Mouse (Mus musculus): ENCODE data around the gene Mnd1. TPM values are rescaled to one million over a fixed set of nuclear protein-coding genes. Genes with fewer than 3 reads are reported as not detected.

Mnd1 gene
- polyA plus RNA-seq (2016; fragmentation: Nextera tagmentation; extraction: Ambion mirVana): 5.7 and 7.2 TPM in 2 replicates

DNA sequence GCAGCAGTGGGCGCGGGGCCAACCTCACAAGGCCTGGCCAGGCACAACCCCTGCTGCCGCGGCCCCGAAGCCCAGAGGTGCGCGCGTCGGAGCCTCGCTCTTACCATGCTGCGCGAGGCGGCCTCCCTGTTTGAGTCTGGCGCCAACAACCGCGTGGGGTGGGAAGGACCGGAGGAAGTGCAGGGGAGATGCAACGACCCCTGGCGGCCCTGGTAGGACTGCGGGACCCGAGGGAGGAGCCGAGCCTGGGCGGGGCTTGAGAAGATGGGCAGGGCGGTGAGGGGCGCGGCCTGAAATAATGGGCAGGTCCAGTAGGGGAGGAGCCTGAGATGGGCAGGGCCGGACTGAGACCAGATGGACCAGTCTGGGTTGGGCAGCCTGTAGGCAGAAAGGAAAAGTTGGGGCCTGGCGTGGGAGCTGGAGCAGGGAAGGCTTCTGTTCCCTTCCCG, at the start of gene Mnd1:
Mnd1 (minus strand) TSS at position 229 of the 449 bp plus-strand sequence.
- peak; percentile 99 for ATAC-seq (ENCODE audit: low FRiP score, low read depth)
- H3K27ac ChIP-seq (replicated peaks): no peak within 1 kb of the TSS
- peak within 1 kb of the TSS; percentile 60 for H3K9ac ChIP-seq (replicated peaks)
- no peaks in the 10 kb centered on the region for H3K9me3 ChIP-seq
- H3K4me3 ChIP-seq: peak within 1 kb of the TSS; percentile 48
- H3K27me3 ChIP-seq: no peaks in the 10 kb centered on the region
- 1% methylated on average over 29 of the region's 29 CpGs for WGBS
- peak within 1 kb of the TSS; percentile 93 for H3K4me2 ChIP-seq (replicated peaks)
- H3K36me3 ChIP-seq: peaks cover 21% of the 10 kb centered on the region
- peaks cover 6% of the 10 kb centered on the region; the same call in 1 of the 2 replicates for H3K4me1 ChIP-seq

DNA sequence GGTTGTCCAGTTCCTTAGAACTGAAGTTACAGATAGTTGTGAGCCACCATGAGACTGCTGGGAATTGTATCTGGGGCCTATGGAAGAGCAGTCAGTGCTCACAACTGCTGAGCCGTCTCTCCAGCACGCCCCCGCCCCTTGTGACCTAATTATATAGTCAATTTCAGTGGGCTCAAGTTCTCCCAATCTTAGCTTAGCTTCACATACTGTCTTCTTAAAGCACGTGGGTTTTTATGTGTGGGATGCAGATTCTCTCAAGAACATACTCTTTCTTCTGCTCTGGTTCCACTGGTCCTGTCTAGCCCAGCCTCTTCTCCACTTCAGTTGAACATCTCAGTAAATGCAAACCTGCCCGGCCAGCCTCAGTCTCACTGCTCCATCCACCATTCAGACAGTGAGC, 49.1 kb upstream of the Mnd1 start:
- no peak overlapping the region for H3K9ac ChIP-seq (replicated peaks)
- H3K4me3 ChIP-seq: no peak overlapping the region
- no peaks in the 10 kb centered on the region for H3K9me3 ChIP-seq
- WGBS: 92% methylated on average over 5 of the region's 5 CpGs
- ATAC-seq (ENCODE audit: low FRiP score, low read depth): no peak
- H3K4me1 ChIP-seq: peaks cover 14% of the 10 kb centered on the region
- no peak overlapping the region for H3K27ac ChIP-seq (replicated peaks)
- peaks cover 70% of the 10 kb centered on the region for H3K36me3 ChIP-seq
- no peaks in the 10 kb centered on the region for H3K27me3 ChIP-seq
- H3K4me2 ChIP-seq (replicated peaks): no peak overlapping the region

DNA sequence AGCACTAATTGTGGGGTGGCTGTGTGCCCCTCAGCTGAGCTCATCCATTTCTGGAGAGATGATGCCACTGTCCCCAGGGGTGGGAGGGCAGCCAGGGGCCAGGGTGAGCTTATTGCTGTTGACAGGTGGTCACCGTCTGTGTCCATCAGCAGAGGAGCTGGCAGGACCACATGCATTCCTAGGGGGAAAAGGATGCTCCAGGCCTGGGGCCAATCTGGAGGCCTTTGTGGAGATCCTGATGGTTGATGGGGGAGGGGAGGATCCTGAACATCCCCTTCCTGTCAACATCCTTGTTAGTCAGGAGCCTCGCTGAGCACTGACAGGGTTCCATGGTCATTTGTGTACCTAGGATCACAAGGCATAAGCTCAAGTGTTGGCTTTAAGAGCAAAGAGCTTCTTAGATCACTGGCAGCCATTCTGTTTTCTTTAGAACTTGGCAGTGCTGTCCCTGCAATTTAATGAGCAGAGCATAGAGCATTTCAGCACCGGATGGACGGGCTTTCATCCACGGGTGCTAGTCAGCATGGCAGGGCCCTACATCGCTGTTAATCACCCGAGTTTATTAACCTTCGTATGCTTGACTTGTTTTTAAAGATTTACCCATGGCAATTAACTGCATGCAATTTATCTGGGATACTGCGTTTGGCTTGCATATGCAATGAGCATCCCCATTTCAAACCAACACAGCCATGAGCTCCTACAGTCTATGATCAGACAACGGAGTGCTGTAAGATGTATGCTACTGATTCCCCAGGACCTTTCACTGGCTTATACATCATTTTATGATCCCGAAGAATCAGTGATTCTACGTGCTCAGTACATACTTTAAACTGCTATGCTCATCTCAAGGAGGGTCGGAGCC, 45.2 kb upstream of the Mnd1 start:
- no peaks in the 10 kb centered on the region for H3K27me3 ChIP-seq
- H3K9ac ChIP-seq (replicated peaks): no peak overlapping the region
- no peaks in the 10 kb centered on the region for H3K9me3 ChIP-seq
- H3K27ac ChIP-seq (replicated peaks): peak overlapping the region; percentile 64
- H3K4me2 ChIP-seq (replicated peaks): no peak overlapping the region
- ATAC-seq (ENCODE audit: low FRiP score, low read depth): peak; percentile 64; the same call in 1 of the 2 replicates
- H3K4me3 ChIP-seq: no peak overlapping the region
- 76% methylated on average over 13 of the region's 13 CpGs for WGBS
- H3K36me3 ChIP-seq: peaks cover 49% of the 10 kb centered on the region
- H3K4me1 ChIP-seq: peaks cover 14% of the 10 kb centered on the region

DNA sequence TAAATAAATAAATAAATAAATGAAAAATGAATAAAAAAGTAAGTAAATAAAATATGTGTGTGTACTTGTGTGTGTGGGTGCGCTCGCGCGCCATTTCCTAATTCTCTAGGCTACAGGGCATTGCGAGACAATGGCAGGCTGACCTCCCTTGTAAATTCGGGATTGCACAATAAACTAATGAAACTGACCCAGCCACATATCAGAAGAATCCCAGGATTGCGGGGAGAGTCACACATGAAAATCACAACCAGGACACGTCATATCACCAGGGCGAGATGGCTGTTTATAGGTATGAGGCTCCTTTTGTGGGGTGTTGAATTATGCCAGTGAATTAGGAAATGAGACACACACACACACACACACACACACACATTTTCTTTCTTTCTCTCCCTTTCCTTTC, 43.9 kb upstream of the Mnd1 start:
- no peak overlapping the region for H3K4me2 ChIP-seq (replicated peaks)
- H3K9me3 ChIP-seq: no peaks in the 10 kb centered on the region
- H3K36me3 ChIP-seq: peaks cover 44% of the 10 kb centered on the region
- no peak overlapping the region for H3K27ac ChIP-seq (replicated peaks)
- H3K27me3 ChIP-seq: no peaks in the 10 kb centered on the region
- H3K4me3 ChIP-seq: no peak overlapping the region
- ATAC-seq (ENCODE audit: low FRiP score, low read depth): no peak
- H3K4me1 ChIP-seq: peaks cover 14% of the 10 kb centered on the region
- 94% methylated on average over 9 of the region's 9 CpGs for WGBS
- no peak overlapping the region for H3K9ac ChIP-seq (replicated peaks)

DNA sequence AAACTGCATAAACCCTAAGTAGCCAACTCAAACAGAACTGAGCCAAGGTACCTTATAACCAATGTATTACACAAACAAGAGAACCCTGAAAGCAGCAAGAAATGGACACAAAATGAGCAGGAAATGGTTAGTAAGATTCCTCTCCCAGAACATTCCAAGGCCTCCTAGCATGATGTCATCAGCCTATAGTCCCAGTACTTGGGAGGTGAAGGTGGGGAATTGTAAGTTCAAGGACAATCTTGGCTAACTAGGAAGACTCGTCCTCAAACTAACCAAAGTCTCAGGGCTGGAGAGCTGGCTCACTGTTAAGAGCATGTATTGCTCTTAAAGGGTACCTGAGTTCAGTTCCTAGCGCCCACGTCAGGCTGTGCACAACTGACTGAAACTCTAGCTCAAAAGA, 42.6 kb upstream of the Mnd1 start:
- Histone ChIP-seq H3K27me3 (no peaks in the 10 kb centered on the region), H3K27ac (replicated peaks) (no peak overlapping the region), H3K9me3 (no peaks in the 10 kb centered on the region), H3K4me1 (peaks cover 18% of the 10 kb centered on the region), H3K36me3 (peaks cover 51% of the 10 kb centered on the region), H3K4me3 (no peak overlapping the region), H3K9ac (replicated peaks) (no peak overlapping the region), H3K4me2 (replicated peaks) (no peak overlapping the region)
- no peak for ATAC-seq (ENCODE audit: low FRiP score, low read depth)
- WGBS: 93% methylated on average over 3 of the region's 3 CpGs

DNA sequence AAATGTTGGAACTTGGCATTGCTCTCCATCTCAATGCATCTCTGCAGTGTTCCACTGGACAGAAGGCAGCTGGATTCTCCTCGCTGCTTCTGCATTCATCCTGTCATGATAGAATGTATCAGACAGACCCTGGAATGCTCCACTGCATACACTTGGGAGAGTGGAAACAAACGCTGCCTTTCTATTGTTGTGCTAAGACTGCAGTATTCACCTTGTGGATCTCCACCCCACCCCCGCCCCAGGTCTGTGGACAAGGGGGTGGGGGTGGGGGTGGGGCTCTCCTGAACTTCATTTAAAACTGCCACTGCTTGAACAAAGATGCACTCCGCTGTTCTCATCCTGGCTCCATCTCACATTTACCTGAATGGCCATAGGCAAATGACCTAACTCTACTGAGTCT, 38.3 kb upstream of the Mnd1 start:
- 61% methylated on average over 4 of the region's 4 CpGs for WGBS
- no peak overlapping the region for H3K27ac ChIP-seq (replicated peaks)
- no peak overlapping the region for H3K4me2 ChIP-seq (replicated peaks)
- ATAC-seq (ENCODE audit: low FRiP score, low read depth): no peak
- H3K36me3 ChIP-seq: peaks cover 74% of the 10 kb centered on the region
- H3K4me3 ChIP-seq: no peak overlapping the region
- peaks cover 15% of the 10 kb centered on the region for H3K27me3 ChIP-seq
- H3K9ac ChIP-seq (replicated peaks): no peak overlapping the region
- peaks cover 19% of the 10 kb centered on the region for H3K4me1 ChIP-seq
- no peaks in the 10 kb centered on the region for H3K9me3 ChIP-seq

DNA sequence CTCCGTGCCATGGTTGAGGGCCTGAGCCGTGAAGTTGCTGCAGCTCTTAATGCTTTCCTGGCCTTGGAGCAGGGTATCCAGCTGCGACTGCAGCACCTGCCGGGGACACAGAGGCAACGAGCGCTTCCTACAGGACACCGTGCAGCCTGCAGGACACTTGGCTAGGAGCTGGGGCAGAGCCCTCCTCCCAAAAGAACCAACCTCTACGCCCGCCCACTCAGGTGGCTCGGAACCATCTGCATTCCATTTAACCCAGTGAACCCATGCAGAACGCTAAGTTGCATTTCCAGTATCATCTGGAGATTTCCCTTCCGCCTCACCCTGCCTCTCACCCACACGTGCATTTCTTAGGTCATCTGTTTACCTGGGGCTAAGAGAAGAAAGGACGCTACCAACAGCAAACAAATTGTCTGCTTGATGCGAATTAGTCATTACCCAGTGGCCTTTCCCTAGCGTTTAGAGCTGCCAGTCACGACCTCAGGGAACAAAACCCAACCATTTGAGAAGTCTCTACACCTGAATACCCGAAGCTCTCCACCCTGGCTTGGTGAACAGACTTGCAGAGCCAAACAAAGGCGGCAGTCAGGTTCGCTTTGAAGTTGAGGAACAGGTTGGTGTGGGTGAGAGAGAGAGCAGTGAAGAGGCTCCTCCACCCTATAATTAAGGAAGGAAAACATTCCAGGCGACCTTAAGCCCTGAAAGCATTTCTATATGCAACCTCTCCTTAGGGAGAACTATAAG, 35.7 kb upstream of the Mnd1 start:
- Histone ChIP-seq H3K4me2 (replicated peaks) (peak overlapping the region; percentile 10; the same call in 1 of the 2 replicates), H3K27me3 (peaks cover 15% of the 10 kb centered on the region), H3K9me3 (no peaks in the 10 kb centered on the region), H3K4me3 (no peak overlapping the region), H3K4me1 (peaks cover 19% of the 10 kb centered on the region), H3K27ac (replicated peaks) (0 out of 2 replicates have a peak overlapping the region, but pooled peaks have one; percentile 10), H3K36me3 (peaks cover 76% of the 10 kb centered on the region), H3K9ac (replicated peaks) (no peak overlapping the region)
- peak; percentile 51; the same call in 1 of the 2 replicates for ATAC-seq (ENCODE audit: low FRiP score, low read depth)
- 56% methylated on average over 21 of the region's 21 CpGs for WGBS

DNA sequence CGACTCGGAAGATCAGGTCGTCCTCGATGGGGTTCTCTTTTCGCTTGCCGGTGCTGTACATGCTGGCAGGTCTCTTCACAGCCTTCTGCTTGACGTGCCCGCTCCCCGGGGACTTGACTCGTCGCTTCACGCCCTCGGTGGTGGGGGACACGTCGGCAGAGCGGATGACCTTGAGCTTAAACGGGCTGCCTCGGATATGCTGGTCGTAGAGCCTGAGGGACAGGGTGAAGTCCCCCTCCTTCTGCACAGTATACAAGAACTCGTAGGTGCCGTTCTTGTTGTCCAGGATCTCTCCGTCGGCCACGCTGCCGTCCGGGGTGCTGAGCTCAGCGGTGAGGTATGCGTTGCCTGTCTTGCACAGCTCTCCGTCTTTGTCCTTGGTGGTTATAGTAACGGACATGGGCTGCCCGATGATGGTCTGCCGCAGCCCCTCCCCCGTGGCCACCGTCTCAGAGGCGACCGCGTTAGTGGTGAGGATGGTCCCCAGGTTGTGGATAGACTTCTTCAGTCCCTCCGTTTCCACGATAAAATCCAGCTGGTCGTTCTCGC, 35.0 kb upstream of the Mnd1 start:
- peak; percentile 54 for ATAC-seq (ENCODE audit: low FRiP score, low read depth)
- H3K27ac ChIP-seq (replicated peaks): 0 out of 2 replicates have a peak overlapping the region, but pooled peaks have one; percentile 10
- WGBS: 19% methylated on average over 41 of the region's 41 CpGs

DNA sequence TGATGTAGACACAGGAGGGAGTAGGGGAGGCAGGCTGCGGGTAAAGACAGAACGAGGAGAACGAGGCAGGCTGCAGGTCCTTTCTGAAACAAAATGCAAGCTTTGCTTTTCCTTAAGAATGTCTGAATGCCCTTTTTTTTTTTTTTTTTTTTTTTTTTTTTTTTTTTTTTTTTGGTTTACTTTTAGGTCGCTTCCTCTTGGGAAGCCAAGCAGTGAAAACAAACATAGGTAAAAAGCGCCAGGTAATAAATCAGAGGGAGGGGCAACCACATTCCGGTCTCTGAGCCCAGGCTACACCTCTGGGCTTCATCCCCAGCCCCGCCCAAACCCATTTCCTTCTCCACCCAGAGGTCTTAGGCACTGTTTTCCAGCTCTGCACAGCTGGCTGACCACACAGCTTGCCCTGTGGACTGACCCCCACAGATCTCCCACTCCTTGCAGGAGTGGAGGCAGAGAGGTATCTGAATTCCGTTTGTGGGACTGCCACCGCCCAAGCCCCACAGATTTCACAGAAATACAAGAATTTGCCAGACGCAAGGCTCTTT, 34.1 kb upstream of the Mnd1 start:
- H3K9ac ChIP-seq (replicated peaks): no peak overlapping the region
- H3K27me3 ChIP-seq: peaks cover 15% of the 10 kb centered on the region
- H3K4me1 ChIP-seq: peaks cover 19% of the 10 kb centered on the region
- WGBS: 58% methylated on average over 10 of the region's 10 CpGs
- H3K27ac ChIP-seq (replicated peaks): no peak overlapping the region
- no peaks in the 10 kb centered on the region for H3K9me3 ChIP-seq
- no peak for ATAC-seq (ENCODE audit: low FRiP score, low read depth)
- no peak overlapping the region for H3K4me3 ChIP-seq
- H3K4me2 ChIP-seq (replicated peaks): no peak overlapping the region
- peaks cover 72% of the 10 kb centered on the region for H3K36me3 ChIP-seq

More for the DNA sequence above, 35.0 kb upstream of the Mnd1 start:
- no peaks in the 10 kb centered on the region for H3K9me3 ChIP-seq
- peak overlapping the region; percentile 10; the same call in 1 of the 2 replicates for H3K4me2 ChIP-seq (replicated peaks)
- H3K9ac ChIP-seq (replicated peaks): 0 out of 2 replicates have a peak overlapping the region, but pooled peaks have one; percentile 17
- no peak overlapping the region for H3K4me3 ChIP-seq
- peaks cover 15% of the 10 kb centered on the region for H3K27me3 ChIP-seq
- H3K36me3 ChIP-seq: peaks cover 73% of the 10 kb centered on the region
- H3K4me1 ChIP-seq: peaks cover 19% of the 10 kb centered on the region

DNA sequence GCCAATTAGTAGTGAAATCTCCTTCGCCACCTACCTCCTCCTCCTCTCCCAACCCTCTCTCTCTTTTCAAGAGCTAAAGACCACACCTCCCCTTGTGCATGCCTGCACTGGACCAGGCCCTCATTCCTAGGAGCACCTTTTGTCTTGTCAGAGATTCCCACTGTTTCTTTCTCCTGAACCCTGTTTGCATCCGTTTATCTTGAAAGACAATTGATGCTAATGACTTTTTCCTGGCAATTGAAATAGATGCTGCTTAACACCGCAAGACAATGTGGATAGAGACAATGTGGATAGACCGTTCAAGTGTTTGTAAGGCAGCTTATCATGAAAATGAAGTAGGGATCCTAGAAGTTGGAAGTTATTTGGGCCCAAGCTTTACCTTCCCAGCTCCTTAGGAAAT, 26.1 kb upstream of the Mnd1 start:
- Histone ChIP-seq H3K9ac (replicated peaks) (no peak overlapping the region), H3K4me2 (replicated peaks) (no peak overlapping the region), H3K4me3 (no peak overlapping the region), H3K27ac (replicated peaks) (0 out of 2 replicates have a peak overlapping the region, but pooled peaks have one; percentile 15), H3K27me3 (no peaks in the 10 kb centered on the region), H3K36me3 (peaks cover 40% of the 10 kb centered on the region), H3K9me3 (no peaks in the 10 kb centered on the region), H3K4me1 (peaks cover 17% of the 10 kb centered on the region)
- ATAC-seq (ENCODE audit: low FRiP score, low read depth): no peak
- WGBS: 21% methylated on average over 4 of the region's 4 CpGs

DNA sequence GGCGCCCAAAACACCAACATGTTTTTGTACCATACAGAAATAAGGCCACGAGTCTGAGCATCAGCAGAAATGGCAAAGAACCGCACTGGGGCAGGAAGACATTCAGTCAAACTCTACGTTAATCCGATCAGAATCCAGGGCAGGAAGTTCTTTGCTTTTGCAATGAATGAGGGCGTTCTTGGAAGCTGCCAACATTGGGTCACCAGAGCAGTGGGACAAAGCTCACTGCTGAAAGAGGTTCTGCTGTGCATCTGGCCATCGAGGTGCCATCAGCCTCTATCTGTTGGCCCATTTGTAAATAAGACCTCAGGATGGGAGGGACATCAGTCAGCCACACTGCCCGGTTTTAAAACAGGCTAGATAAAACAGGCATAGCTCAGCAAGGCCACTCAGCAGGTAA, 25.5 kb upstream of the Mnd1 start:
- Histone ChIP-seq H3K4me2 (replicated peaks) (no peak overlapping the region), H3K4me3 (no peak overlapping the region), H3K4me1 (peaks cover 21% of the 10 kb centered on the region), H3K27me3 (no peaks in the 10 kb centered on the region), H3K9ac (replicated peaks) (no peak overlapping the region), H3K9me3 (no peaks in the 10 kb centered on the region), H3K36me3 (peaks cover 39% of the 10 kb centered on the region), H3K27ac (replicated peaks) (0 out of 2 replicates have a peak overlapping the region, but pooled peaks have one; percentile 15)
- ATAC-seq (ENCODE audit: low FRiP score, low read depth): no peak
- 20% methylated on average over 8 of the region's 8 CpGs for WGBS

All from midbrain, embryonic 12.5 days (tissue).